Mouse (Mus musculus) spleen, adult 2 months (tissue): ENCODE data around the gene Cd81. TPM values are rescaled to one million over a fixed set of nuclear protein-coding genes. Genes with fewer than 3 reads are reported as not detected.

Source experiments
- DNase-seq, 2 experiments: peaks; one replicate each; pipeline versions ENCODE4 v3.0.0 to v3.0.0-alpha.2; 2012 to 2021; ENCODE audit warnings: low spot score in 2 of 2, low read depth in 1 of 2
- H3K27ac ChIP-seq: fragments of 200-500 bp; 2 replicates; pipeline ENCODE4 v1.5.1; 2012; ENCODE audit warnings: low read length, inconsistent platforms; ENCODE audit not compliant: insufficient read depth
- H3K27me3 ChIP-seq: fragments of 200-500 bp; 2 replicates; pipeline ENCODE4 v1.6.1; 2012; ENCODE audit warnings: mild to moderate bottlenecking, moderate library complexity, low read length, inconsistent platforms; ENCODE audit not compliant: control insufficient read depth, insufficient read depth
- H3K36me3 ChIP-seq: fragments of 200-500 bp; 2 replicates; pipeline ENCODE4 v1.6.1; 2012; ENCODE audit warnings: mild to moderate bottlenecking, low read length, inconsistent platforms; ENCODE audit not compliant: control insufficient read depth, insufficient read depth
- H3K4me1 ChIP-seq: fragments of 200-500 bp; 2 replicates; pipeline ENCODE4 v1.6.1; 2011; ENCODE audit warnings: inconsistent platforms; ENCODE audit not compliant: control insufficient read depth, insufficient read depth, insufficient read length
- H3K4me3 ChIP-seq: fragments of 200-500 bp; 2 replicates; pipeline ENCODE4 v1.5.1; 2011; ENCODE audit warnings: mild to moderate bottlenecking, inconsistent platforms; ENCODE audit not compliant: insufficient read depth, insufficient read length; ENCODE audit errors: extremely low read depth
- CTCF ChIP-seq: fragments of 200-500 bp; IDR thresholded peaks from 2 replicates; pipeline ENCODE4 v1.5.1; 2011; ENCODE audit warnings: mild to moderate bottlenecking, inconsistent platforms; ENCODE audit not compliant: insufficient read depth, insufficient read length, insufficient replicate concordance; ENCODE audit errors: extremely low read depth
- POLR2A ChIP-seq: fragments of 200-500 bp; IDR thresholded peaks from 2 replicates; pipeline ENCODE4 v1.6.1; 2011; ENCODE audit warnings: low read depth, low read length, inconsistent platforms
- WGBS: fragments of 180-500 bp; shearing (Covaris S2); methylation state at CpG from one replicate; pipeline ENCODE4 v1.1.7; 2018; 5-methylcytosine and 5-hydroxymethylcytosine counted together
- polyA plus RNA-seq: library from polyadenylated mRNA; depleted of rRNA; stranded (reverse); fragments of >200 nt; gene quantifications from 2 replicates; pipeline ENCODE4 v1.2.3, GENCODE M21; 2012; rRNA removed

The Cd81 gene
- polyA plus RNA-seq, 1 experiment = 352 TPM

DNA sequence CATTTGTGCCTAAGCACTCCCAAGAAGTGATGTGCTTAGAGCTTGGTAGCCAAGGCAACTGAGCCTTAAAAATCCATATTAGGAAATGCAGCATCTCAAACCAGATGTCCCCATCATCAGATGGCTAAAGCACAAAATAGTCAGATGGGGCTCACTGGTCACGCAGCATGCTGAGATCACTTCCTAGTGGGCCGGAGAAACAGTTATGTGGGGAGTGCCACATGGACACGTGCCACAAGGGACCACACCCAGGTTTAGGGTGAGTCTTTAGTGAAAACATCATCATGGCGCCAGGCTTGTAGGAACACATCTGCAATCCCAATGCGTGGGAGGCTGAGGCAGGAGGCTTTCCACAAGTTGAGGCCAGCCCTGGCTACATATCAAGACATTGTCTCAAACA is 64.0 kb downstream of the Cd81 start:
- whole genome bisulfite sequencing = 81% methylated on average over 5 of the region's 5 CpGs
- Histone ChIP-seq H3K4me1 (no peaks in the 10 kb centered on the region; the same call in 1 of the 2 replicates), H3K36me3 (no peaks in the 10 kb centered on the region), H3K4me3 (no peak overlapping the region), H3K27me3 (no peaks in the 10 kb centered on the region), H3K27ac (no peak overlapping the region)
- no peak for DNase-seq
- TF ChIP-seq CTCF (no peak), POLR2A (no peak)

Other genes with a start within 250 kb of the Cd81 start
- not detected in 2 replicates for gene Th, start 121.6 kb upstream of the Cd81 start, polyA plus RNA-seq
- 0.27 and 0.45 TPM in 2 replicates for gene Ascl2, start 83.5 kb upstream of the Cd81 start, polyA plus RNA-seq
- 82.8 and 89.4 TPM in 2 replicates for gene Tspan32, start 47.7 kb upstream of the Cd81 start, polyA plus RNA-seq
- 62.9 and 85.0 TPM in 2 replicates for gene Tssc4, start 16.5 kb downstream of the Cd81 start, polyA plus RNA-seq
- 0.66 and 0.95 TPM in 2 replicates for gene Trpm5, start 41.9 kb downstream of the Cd81 start, polyA plus RNA-seq
- gene Kcnq1, start 53.6 kb downstream of the Cd81 start, polyA plus RNA-seq = 1.1 and 1.2 TPM in 2 replicates